Mouse (Mus musculus): Measurements from ENCODE around the gene 9430015G10Rik. TPM values are rescaled to one million over a fixed set of nuclear protein-coding genes. Genes with fewer than 3 reads are reported as not detected.

9430015G10Rik gene
- polyA plus RNA-seq, 1 experiment: 19.2 TPM

DNA sequence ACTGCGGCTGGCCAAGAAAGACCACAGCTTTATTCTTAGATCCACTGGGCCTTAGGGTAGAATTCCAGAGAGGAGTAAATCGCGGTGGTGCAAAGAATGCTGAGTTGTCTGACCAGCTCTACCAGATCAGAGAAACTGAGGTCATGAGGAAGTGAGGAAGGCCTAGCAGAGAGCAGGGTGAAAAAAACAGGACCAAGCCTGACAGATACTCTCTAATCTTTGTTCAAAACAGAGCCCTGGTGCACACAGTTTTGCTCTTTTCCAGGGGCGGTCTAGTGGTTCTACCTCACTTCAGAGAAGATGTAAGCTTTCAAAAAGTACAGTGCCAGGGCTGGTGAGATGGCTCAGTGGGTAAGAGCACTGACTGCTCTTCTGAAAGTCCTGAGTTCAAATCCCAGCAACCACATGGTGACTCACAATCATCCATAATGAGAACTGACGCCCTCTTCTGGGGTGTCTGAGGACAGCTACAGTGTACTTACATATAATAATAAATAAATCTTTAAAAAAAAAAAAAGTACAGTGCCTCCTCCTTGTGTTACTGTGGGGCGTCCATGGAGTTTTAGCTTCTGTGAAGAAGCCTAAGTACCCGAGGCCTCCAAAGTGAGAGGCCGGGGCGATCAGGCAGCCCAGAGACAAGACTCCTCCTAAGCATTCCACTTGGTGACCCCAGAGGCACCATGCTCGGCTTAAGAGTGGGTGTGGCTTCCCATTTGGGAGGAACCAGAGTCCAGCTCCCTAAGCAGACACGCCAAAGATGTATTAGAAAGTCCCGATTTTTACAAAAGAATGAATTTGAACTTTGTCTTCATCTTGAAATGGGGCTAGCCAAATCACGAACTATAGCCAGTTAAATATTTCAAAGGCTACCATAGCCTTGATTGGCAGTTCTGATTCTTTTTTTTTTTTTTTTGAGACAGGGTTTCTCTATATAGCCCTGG lies 906 bp upstream of the 9430015G10Rik start:
- Histone ChIP-seq H3K27me3 (ENCODE audit: control insufficient read depth, insufficient read depth, insufficient read length) (no peaks in the 10 kb centered on the region), H3ac (ENCODE audit: control insufficient read depth, insufficient read length, low read depth) (peak overlapping the region; percentile 66), H3K4me3 (ENCODE audit: insufficient read depth, poor library complexity, severe bottlenecking) (peak overlapping the region; percentile 22), H3K79me2 (ENCODE audit: control insufficient read depth, insufficient read depth) (peaks cover 33% of the 10 kb centered on the region), H3K79me3 (ENCODE audit: low read depth) (peaks cover 16% of the 10 kb centered on the region), H3K36me3 (ENCODE audit: control insufficient read depth, insufficient read depth) (no peaks in the 10 kb centered on the region)
- TF ChIP-seq CTCF (IDR thresholded peaks at IDR 0.05; ENCODE audit: control insufficient read depth, insufficient read depth, insufficient read length): no peak
- TF ChIP-seq MAX (IDR thresholded peaks at IDR 0.05): no peak

DNA sequence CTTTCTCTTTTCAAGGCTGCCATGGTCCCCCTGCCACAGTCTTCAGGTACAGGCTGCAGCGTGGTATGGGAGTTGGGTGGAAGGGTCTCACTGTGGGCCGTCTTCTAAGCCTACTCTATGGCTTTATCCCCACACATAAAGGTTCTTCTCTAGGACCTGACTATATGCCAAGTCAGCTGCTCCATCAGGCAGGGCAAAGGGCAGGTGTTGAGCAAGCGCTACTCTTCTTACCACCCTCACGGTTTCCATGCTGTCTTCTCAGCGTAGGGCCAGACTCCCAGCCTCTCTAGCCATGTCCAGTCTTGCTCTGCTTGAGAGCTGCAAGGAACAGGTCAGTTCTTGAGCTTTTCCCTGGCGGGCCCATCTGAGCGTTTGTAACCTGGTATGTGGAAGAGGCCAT lies 14.3 kb downstream of the 9430015G10Rik start:
- peaks cover 75% of the 10 kb centered on the region for H3K36me3 ChIP-seq (ENCODE audit: control insufficient read depth, insufficient read depth)
- TF ChIP-seq CTCF (IDR thresholded peaks at IDR 0.05; ENCODE audit: control insufficient read depth, insufficient read depth, insufficient read length) (no peak), FOSL1 (IDR thresholded peaks at IDR 0.05; ENCODE audit: insufficient read depth, low read length, poor library complexity, severe bottlenecking) (no peak), CEBPB (IDR thresholded peaks at IDR 0.05; ENCODE audit: low read depth) (no peak), MYOG (IDR thresholded peaks at IDR 0.05; ENCODE audit: control insufficient read depth, extremely low read depth, insufficient read length) (no peak), MAX (IDR thresholded peaks at IDR 0.05) (no peak), MYOD1 (IDR thresholded peaks at IDR 0.05; ENCODE audit: control insufficient read depth, insufficient read length, low read depth) (no peak), USF1 (IDR thresholded peaks at IDR 0.05; ENCODE audit: low read depth) (no peak)

DNA sequence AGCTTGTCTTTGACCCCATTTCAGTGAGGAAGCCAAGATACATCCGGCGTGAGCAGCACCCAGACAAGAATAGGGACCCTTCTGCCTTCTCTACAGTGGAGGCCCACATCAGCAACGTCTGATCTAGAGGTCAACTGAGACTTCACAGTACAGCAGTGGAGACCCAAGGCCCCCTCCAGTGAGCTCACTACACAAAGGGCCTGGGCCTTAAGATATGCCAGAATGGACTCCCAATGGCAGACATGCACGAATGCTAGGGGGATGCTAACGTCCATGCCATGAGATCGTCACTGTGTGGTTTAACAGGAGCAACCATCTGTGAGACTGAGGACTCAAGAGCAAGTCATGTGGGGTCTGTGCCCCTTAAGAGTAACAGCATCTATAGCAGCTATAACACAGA lies 15.6 kb downstream of the 9430015G10Rik start:
- Histone ChIP-seq H3K36me3 (ENCODE audit: control insufficient read depth, insufficient read depth) (peaks cover 61% of the 10 kb centered on the region), H3K27me3 (ENCODE audit: control insufficient read depth, insufficient read depth, insufficient read length) (no peaks in the 10 kb centered on the region)

More for the DNA sequence above, 14.3 kb downstream of the 9430015G10Rik start:
- no peaks in the 10 kb centered on the region for H3K79me2 ChIP-seq (ENCODE audit: control insufficient read depth, insufficient read depth)
- no peak overlapping the region for H3ac ChIP-seq (ENCODE audit: control insufficient read depth, insufficient read length, low read depth)
- H3K79me3 ChIP-seq (ENCODE audit: low read depth): no peaks in the 10 kb centered on the region
- no peaks in the 10 kb centered on the region for H3K27me3 ChIP-seq (ENCODE audit: control insufficient read depth, insufficient read depth, insufficient read length)
- no peak overlapping the region for H3K4me3 ChIP-seq (ENCODE audit: insufficient read depth, poor library complexity, severe bottlenecking)

DNA sequence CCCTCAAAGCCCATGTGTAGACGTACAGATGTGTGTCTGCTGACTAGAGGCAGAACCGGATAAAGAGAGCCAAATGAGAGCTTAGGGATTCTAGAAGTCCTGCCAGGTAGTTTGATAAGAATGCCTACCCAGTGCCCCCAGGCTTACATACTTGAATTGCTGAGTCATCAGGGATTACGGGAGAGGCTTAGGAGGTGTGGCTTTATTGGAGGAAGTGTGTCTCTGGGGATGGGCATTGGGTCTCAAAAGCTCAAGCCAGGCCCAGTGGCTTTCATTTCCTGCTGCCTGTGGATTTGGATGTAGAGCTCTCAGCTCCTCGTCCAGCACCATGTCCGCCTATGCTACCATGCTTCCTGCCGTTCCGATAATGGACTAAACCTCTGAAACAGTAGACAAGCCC lies 17.1 kb downstream of the 9430015G10Rik start:
- Histone ChIP-seq H3K79me3 (ENCODE audit: low read depth) (no peaks in the 10 kb centered on the region), H3K4me3 (ENCODE audit: insufficient read depth, poor library complexity, severe bottlenecking) (no peak overlapping the region), H3ac (ENCODE audit: control insufficient read depth, insufficient read length, low read depth) (no peak overlapping the region), H3K79me2 (ENCODE audit: control insufficient read depth, insufficient read depth) (no peaks in the 10 kb centered on the region), H3K36me3 (ENCODE audit: control insufficient read depth, insufficient read depth) (peaks cover 47% of the 10 kb centered on the region), H3K27me3 (ENCODE audit: control insufficient read depth, insufficient read depth, insufficient read length) (no peaks in the 10 kb centered on the region)
- TF ChIP-seq MYOG (IDR thresholded peaks at IDR 0.05; ENCODE audit: control insufficient read depth, extremely low read depth, insufficient read length) (no peak), CTCF (IDR thresholded peaks at IDR 0.05; ENCODE audit: control insufficient read depth, insufficient read depth, insufficient read length) (no peak), CEBPB (IDR thresholded peaks at IDR 0.05; ENCODE audit: low read depth) (no peak), FOSL1 (IDR thresholded peaks at IDR 0.05; ENCODE audit: insufficient read depth, low read length, poor library complexity, severe bottlenecking) (no peak), MYOD1 (IDR thresholded peaks at IDR 0.05; ENCODE audit: control insufficient read depth, insufficient read length, low read depth) (no peak), MAX (IDR thresholded peaks at IDR 0.05) (no peak)

More for the DNA sequence above, 15.6 kb downstream of the 9430015G10Rik start:
- TF ChIP-seq MYOD1 (IDR thresholded peaks at IDR 0.05; ENCODE audit: control insufficient read depth, insufficient read length, low read depth): no peak
- no peak for TF ChIP-seq FOSL1 (IDR thresholded peaks at IDR 0.05; ENCODE audit: insufficient read depth, low read length, poor library complexity, severe bottlenecking)
- no peak for TF ChIP-seq MAX (IDR thresholded peaks at IDR 0.05)
- no peak for TF ChIP-seq CEBPB (IDR thresholded peaks at IDR 0.05; ENCODE audit: low read depth)
- no peak for TF ChIP-seq USF1 (IDR thresholded peaks at IDR 0.05; ENCODE audit: low read depth)
- TF ChIP-seq MYOG (IDR thresholded peaks at IDR 0.05; ENCODE audit: control insufficient read depth, extremely low read depth, insufficient read length): no peak
- TF ChIP-seq CTCF (IDR thresholded peaks at IDR 0.05; ENCODE audit: control insufficient read depth, insufficient read depth, insufficient read length): no peak
- H3ac ChIP-seq (ENCODE audit: control insufficient read depth, insufficient read length, low read depth): no peak overlapping the region
- H3K79me3 ChIP-seq (ENCODE audit: low read depth): no peaks in the 10 kb centered on the region
- no peaks in the 10 kb centered on the region for H3K79me2 ChIP-seq (ENCODE audit: control insufficient read depth, insufficient read depth)
- H3K4me3 ChIP-seq (ENCODE audit: insufficient read depth, poor library complexity, severe bottlenecking): no peak overlapping the region

DNA sequence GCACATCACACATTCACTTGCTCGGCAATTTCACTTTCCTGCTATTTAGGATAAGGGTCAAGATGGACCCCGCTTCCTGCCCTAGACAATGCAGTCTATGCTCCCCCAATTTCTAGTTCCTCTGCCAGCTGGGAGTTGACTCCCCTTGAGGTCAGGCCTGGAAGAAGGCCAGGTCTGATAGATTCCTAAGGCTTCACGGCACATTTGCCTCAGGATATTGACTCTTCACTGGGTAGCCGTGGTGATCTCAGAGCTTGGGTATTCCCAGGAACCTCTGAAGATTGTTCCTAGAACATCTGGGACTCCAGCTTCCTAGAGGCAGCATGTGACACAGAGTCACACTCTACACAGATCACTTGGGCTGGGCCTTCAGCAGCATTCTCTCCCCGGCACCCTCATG lies 19.0 kb downstream of the 9430015G10Rik start:
- Histone ChIP-seq H3K79me3 (ENCODE audit: low read depth) (no peaks in the 10 kb centered on the region), H3ac (ENCODE audit: control insufficient read depth, insufficient read length, low read depth) (no peak overlapping the region), H3K79me2 (ENCODE audit: control insufficient read depth, insufficient read depth) (no peaks in the 10 kb centered on the region), H3K27me3 (ENCODE audit: control insufficient read depth, insufficient read depth, insufficient read length) (no peaks in the 10 kb centered on the region), H3K36me3 (ENCODE audit: control insufficient read depth, insufficient read depth) (peaks cover 30% of the 10 kb centered on the region), H3K4me3 (ENCODE audit: insufficient read depth, poor library complexity, severe bottlenecking) (no peak overlapping the region)
- TF ChIP-seq CEBPB (IDR thresholded peaks at IDR 0.05; ENCODE audit: low read depth) (no peak), MYOD1 (IDR thresholded peaks at IDR 0.05; ENCODE audit: control insufficient read depth, insufficient read length, low read depth) (no peak), MAX (IDR thresholded peaks at IDR 0.05) (no peak), CTCF (IDR thresholded peaks at IDR 0.05; ENCODE audit: control insufficient read depth, insufficient read depth, insufficient read length) (no peak), MYOG (IDR thresholded peaks at IDR 0.05; ENCODE audit: control insufficient read depth, extremely low read depth, insufficient read length) (no peak), USF1 (IDR thresholded peaks at IDR 0.05; ENCODE audit: low read depth) (no peak), FOSL1 (IDR thresholded peaks at IDR 0.05; ENCODE audit: insufficient read depth, low read length, poor library complexity, severe bottlenecking) (no peak)
